Comparison of ENCODE assay signal across 9 mouse cellular contexts in genomic region chr10:81041458-81042175, GRCm38 (mm10). TPM values are rescaled to one million over a fixed set of nuclear protein-coding genes. Genes with fewer than 3 reads are reported as not detected.
DNase-seq lines count a peak whose midpoint lies in the region; ATAC-seq and TF ChIP-seq lines count a peak whose summit lies in the region.
"Had no signal": no experiment of that assay in that cellular context is flagged by ENCODE, and none has a peak within 500 bp of the region (broad histone marks: within the 10 kb centered on the region; RNA-seq: fewer than 3 reads in every experiment).

No protein-coding gene starts in this region.

- no peak for TF ChIP-seq POLR2A in cortical plate, adult 2 months (IDR thresholded peaks at IDR 0.05; ENCODE audit: extremely low read depth, insufficient read depth, low read length)
- TF ChIP-seq POLR2A in olfactory bulb, adult 2 months (IDR thresholded peaks at IDR 0.05; ENCODE audit: insufficient read depth, low read depth, low read length) = 0 out of 2 replicates have a peak, but pooled peaks have one; percentile 21

- H3K4me3 ChIP-seq in midbrain, embryonic 12.5 days = no peak overlapping the region
- H3K4me3 ChIP-seq in midbrain, embryonic 15.5 days = no peak overlapping the region
- H3K4me3 ChIP-seq in cortical plate, adult 2 months (ENCODE audit: insufficient read depth, low read length) = no peak overlapping the region
- H3K4me3 ChIP-seq in hindbrain, embryonic 11.5 days (ENCODE audit: low read depth, low read length) = no peak overlapping the region
- H3K4me3 ChIP-seq in limb, embryonic 11.5 days (ENCODE audit: low read depth, low read length) = no peak overlapping the region
- no peak overlapping the region for H3K4me3 ChIP-seq in olfactory bulb, adult 2 months (ENCODE audit: insufficient read depth, low read depth, low read length)

- DNase-seq in T-cell, adult 2 months (ENCODE audit: low spot score) = peak; percentile 65
- peak; percentile 84 for DNase-seq in hindbrain, embryonic 11.5 days (ENCODE audit: low spot score)
- peak; percentile 85 for DNase-seq in limb, embryonic 11.5 days (ENCODE audit: low spot score)
- DNase-seq in urinary bladder, postnatal 36 days (ENCODE audit: low spot score in 2 of 2) = peak; percentile 58 to 61

- no peaks in the 10 kb centered on the region for H3K9me3 ChIP-seq in midbrain, embryonic 12.5 days
- H3K9me3 ChIP-seq in midbrain, embryonic 15.5 days = no peaks in the 10 kb centered on the region
- H3K9me3 ChIP-seq in hindbrain, embryonic 11.5 days (ENCODE audit: control insufficient read depth, low read length) = no peaks in the 10 kb centered on the region
- no peaks in the 10 kb centered on the region for H3K9me3 ChIP-seq in limb, embryonic 11.5 days (ENCODE audit: control insufficient read depth, low read length)

- no peaks in the 10 kb centered on the region for H3K27me3 ChIP-seq in midbrain, embryonic 12.5 days
- no peaks in the 10 kb centered on the region for H3K27me3 ChIP-seq in midbrain, embryonic 15.5 days (replicated peaks)
- no peaks in the 10 kb centered on the region for H3K27me3 ChIP-seq in hindbrain, embryonic 11.5 days (ENCODE audit: control insufficient read depth, insufficient read depth, low read length)
- no peaks in the 10 kb centered on the region for H3K27me3 ChIP-seq in limb, embryonic 11.5 days (ENCODE audit: control insufficient read depth, insufficient read depth, low read length)

- TF ChIP-seq CTCF in cortical plate, adult 2 months (IDR thresholded peaks at IDR 0.05; ENCODE audit: extremely low read depth, insufficient read depth, low read length) = peak; percentile 75
- TF ChIP-seq CTCF in olfactory bulb, adult 2 months (IDR thresholded peaks at IDR 0.05; ENCODE audit: insufficient read depth, low read depth, low read length) = peak; percentile 62

- peaks cover 41% of the 10 kb centered on the region for H3K36me3 ChIP-seq in midbrain, embryonic 12.5 days
- H3K36me3 ChIP-seq in midbrain, embryonic 15.5 days (replicated peaks) = peaks cover 29% of the 10 kb centered on the region
- peaks cover 13% of the 10 kb centered on the region for H3K36me3 ChIP-seq in hindbrain, embryonic 11.5 days (ENCODE audit: control insufficient read depth, insufficient read depth, low read length)
- H3K36me3 ChIP-seq in limb, embryonic 11.5 days (ENCODE audit: control insufficient read depth, insufficient read depth, low read length) = peaks cover 17% of the 10 kb centered on the region

- ATAC-seq in midbrain, embryonic 12.5 days (ENCODE audit: low FRiP score, low read depth) = no peak
- ATAC-seq in midbrain, embryonic 15.5 days (replicated peaks) = no peak
- ATAC-seq in hindbrain, embryonic 11.5 days (ENCODE audit: low FRiP score) = no peak
- ATAC-seq in limb, embryonic 11.5 days (ENCODE audit: insufficient number of reproducible peaks, low FRiP score, low TSS enrichment, low read depth) = no peak

- WGBS in midbrain, embryonic 12.5 days = 35% methylated on average over 13 of the region's 13 CpGs
- 33% methylated on average over 13 of the region's 13 CpGs for WGBS in midbrain, embryonic 15.5 days
- WGBS in hindbrain, embryonic 11.5 days = 35% methylated on average over 13 of the region's 13 CpGs
- WGBS in limb, embryonic 11.5 days = 34% methylated on average over 13 of the region's 13 CpGs
- WGBS in olfactory bulb, adult 2 months = 31% methylated on average over 13 of the region's 13 CpGs

- H3K4me1 ChIP-seq in midbrain, embryonic 12.5 days = peaks cover 7% of the 10 kb centered on the region; the same call in 1 of the 2 replicates
- H3K4me1 ChIP-seq in midbrain, embryonic 15.5 days = peaks cover 8% of the 10 kb centered on the region
- no peaks in the 10 kb centered on the region for H3K4me1 ChIP-seq in cortical plate, adult 2 months (ENCODE audit: control insufficient read depth, insufficient read depth, low read length)
- H3K4me1 ChIP-seq in hindbrain, embryonic 11.5 days (replicated peaks; ENCODE audit: control insufficient read depth, insufficient read depth, low read length) = 0 out of 2 replicates have a peak, but pooled peaks cover 2% of the 10 kb centered on the region
- no peaks in the 10 kb centered on the region for H3K4me1 ChIP-seq in limb, embryonic 11.5 days (ENCODE audit: control insufficient read depth, insufficient read depth, low read length)
- no peaks in the 10 kb centered on the region for H3K4me1 ChIP-seq in olfactory bulb, adult 2 months (ENCODE audit: control insufficient read depth, insufficient read depth, low read length)

- no peak overlapping the region for H3K4me2 ChIP-seq in midbrain, embryonic 12.5 days (replicated peaks)
- no peak overlapping the region for H3K4me2 ChIP-seq in midbrain, embryonic 15.5 days
- no peak overlapping the region for H3K4me2 ChIP-seq in hindbrain, embryonic 11.5 days (replicated peaks; ENCODE audit: low read depth, low read length)
- H3K4me2 ChIP-seq in limb, embryonic 11.5 days (ENCODE audit: low read depth, severe bottlenecking) = no peak overlapping the region

- H3K27ac ChIP-seq in midbrain, embryonic 12.5 days (replicated peaks) = peak overlapping the region; percentile 30; the same call in 1 of the 2 replicates
- no peak overlapping the region for H3K27ac ChIP-seq in midbrain, embryonic 15.5 days
- no peak overlapping the region for H3K27ac ChIP-seq in cortical plate, adult 2 months (ENCODE audit: insufficient read depth, low read length)
- no peak overlapping the region for H3K27ac ChIP-seq in hindbrain, embryonic 11.5 days (ENCODE audit: low read depth, low read length)
- no peak overlapping the region for H3K27ac ChIP-seq in limb, embryonic 11.5 days (replicated peaks; ENCODE audit: low read depth, low read length)
- H3K27ac ChIP-seq in olfactory bulb, adult 2 months (ENCODE audit: insufficient read depth, low read depth, low read length) = no peak overlapping the region

- no peak overlapping the region for H3K9ac ChIP-seq in midbrain, embryonic 12.5 days (replicated peaks)
- no peak overlapping the region for H3K9ac ChIP-seq in midbrain, embryonic 15.5 days
- H3K9ac ChIP-seq in hindbrain, embryonic 11.5 days (ENCODE audit: low read depth, low read length) = no peak overlapping the region
- H3K9ac ChIP-seq in limb, embryonic 11.5 days (ENCODE audit: low read length) = no peak overlapping the region

RNA-seq across cellular contexts. Expression of gene Slc39a3, which starts 4.4 kb away (rescaled TPM):
- polyA plus RNA-seq in midbrain, embryonic 12.5 days (2016; fragmentation: Nextera tagmentation; extraction: Ambion mirVana) = 33.1 and 34.9 TPM in 2 replicates
- 57.2 and 58.0 TPM in 2 replicates for polyA plus RNA-seq in midbrain, embryonic 15.5 days (2015; fragmentation: Nextera tagmentation; extraction: Ambion mirVana)
- 72.8 and 73.0 TPM in 2 replicates for polyA plus RNA-seq in cortical plate, adult 2 months (2012; rRNA removed)
- polyA plus RNA-seq in hindbrain, embryonic 11.5 days (2014; fragmentation: Nextera tagmentation; extraction: Ambion mirVana) = 9.2 and 11.0 TPM in 2 replicates
- polyA plus RNA-seq in limb, embryonic 11.5 days (2014; fragmentation: Nextera tagmentation; extraction: Ambion mirVana) = 7.8 and 7.9 TPM in 2 replicates
- not detected in 2 replicates for polyA plus RNA-seq in olfactory bulb, adult 2 months (2012; ENCODE audit: insufficient read depth, insufficient read length, low replicate concordance, missing spikeins)

RNA-seq across cellular contexts. Expression of gene Diras1, which starts 16.2 kb away (rescaled TPM):
- polyA plus RNA-seq in midbrain, embryonic 12.5 days (2016; fragmentation: Nextera tagmentation; extraction: Ambion mirVana) = 11.3 and 13.4 TPM in 2 replicates
- 77.5 and 79.2 TPM in 2 replicates for polyA plus RNA-seq in midbrain, embryonic 15.5 days (2015; fragmentation: Nextera tagmentation; extraction: Ambion mirVana)
- 83.8 and 85.3 TPM in 2 replicates for polyA plus RNA-seq in cortical plate, adult 2 months (2012; rRNA removed)
- 3.4 and 5.8 TPM in 2 replicates for polyA plus RNA-seq in hindbrain, embryonic 11.5 days (2014; fragmentation: Nextera tagmentation; extraction: Ambion mirVana)
- polyA plus RNA-seq in limb, embryonic 11.5 days (2014; fragmentation: Nextera tagmentation; extraction: Ambion mirVana) = 0.07 and 0.16 TPM in 2 replicates
- polyA plus RNA-seq in olfactory bulb, adult 2 months (2012; ENCODE audit: insufficient read depth, insufficient read length, low replicate concordance, missing spikeins) = not detected in 2 replicates
- polyA plus RNA-seq: gonadal fat pad, adult 2 months had no signal

RNA-seq across cellular contexts. Expression of gene Sgta, which starts 18.4 kb away (rescaled TPM):
- 262 and 271 TPM in 2 replicates for polyA plus RNA-seq in midbrain, embryonic 12.5 days (2016; fragmentation: Nextera tagmentation; extraction: Ambion mirVana)
- polyA plus RNA-seq in midbrain, embryonic 15.5 days (2015; fragmentation: Nextera tagmentation; extraction: Ambion mirVana) = 353 and 376 TPM in 2 replicates
- 222 and 228 TPM in 2 replicates for polyA plus RNA-seq in cortical plate, adult 2 months (2012; rRNA removed)
- 200 and 210 TPM in 2 replicates for polyA plus RNA-seq in hindbrain, embryonic 11.5 days (2014; fragmentation: Nextera tagmentation; extraction: Ambion mirVana)
- polyA plus RNA-seq in limb, embryonic 11.5 days (2014; fragmentation: Nextera tagmentation; extraction: Ambion mirVana) = 219 and 221 TPM in 2 replicates
- not detected in 2 replicates for polyA plus RNA-seq in olfactory bulb, adult 2 months (2012; ENCODE audit: insufficient read depth, insufficient read length, low replicate concordance, missing spikeins)

RNA-seq across cellular contexts. Expression of gene Gng7, which starts 26.9 kb away (rescaled TPM):
- polyA plus RNA-seq in midbrain, embryonic 12.5 days (2016; fragmentation: Nextera tagmentation; extraction: Ambion mirVana) = 8.8 and 9.3 TPM in 2 replicates
- 19.0 and 21.2 TPM in 2 replicates for polyA plus RNA-seq in midbrain, embryonic 15.5 days (2015; fragmentation: Nextera tagmentation; extraction: Ambion mirVana)
- 77.9 and 152 TPM in 2 replicates for polyA plus RNA-seq in cortical plate, adult 2 months (2012; rRNA removed)
- 6.6 and 7.2 TPM in 2 replicates for polyA plus RNA-seq in hindbrain, embryonic 11.5 days (2014; fragmentation: Nextera tagmentation; extraction: Ambion mirVana)
- polyA plus RNA-seq in limb, embryonic 11.5 days (2014; fragmentation: Nextera tagmentation; extraction: Ambion mirVana) = 4.6 and 4.8 TPM in 2 replicates
- polyA plus RNA-seq in olfactory bulb, adult 2 months (2012; ENCODE audit: insufficient read depth, insufficient read length, low replicate concordance, missing spikeins) = not detected in 2 replicates

RNA-seq across cellular contexts. Expression of gene Thop1, which starts 28.2 kb away (rescaled TPM):
- polyA plus RNA-seq in midbrain, embryonic 12.5 days (2016; fragmentation: Nextera tagmentation; extraction: Ambion mirVana) = 56.9 and 58.3 TPM in 2 replicates
- 48.8 and 52.2 TPM in 2 replicates for polyA plus RNA-seq in midbrain, embryonic 15.5 days (2015; fragmentation: Nextera tagmentation; extraction: Ambion mirVana)
- polyA plus RNA-seq in cortical plate, adult 2 months (2012; rRNA removed) = 66.2 and 68.5 TPM in 2 replicates
- 44.1 and 46.4 TPM in 2 replicates for polyA plus RNA-seq in hindbrain, embryonic 11.5 days (2014; fragmentation: Nextera tagmentation; extraction: Ambion mirVana)
- 64.0 and 73.5 TPM in 2 replicates for polyA plus RNA-seq in limb, embryonic 11.5 days (2014; fragmentation: Nextera tagmentation; extraction: Ambion mirVana)
- polyA plus RNA-seq in olfactory bulb, adult 2 months (2012; ENCODE audit: insufficient read depth, insufficient read length, low replicate concordance, missing spikeins) = not detected in 2 replicates
